In the genomic region with DNA sequence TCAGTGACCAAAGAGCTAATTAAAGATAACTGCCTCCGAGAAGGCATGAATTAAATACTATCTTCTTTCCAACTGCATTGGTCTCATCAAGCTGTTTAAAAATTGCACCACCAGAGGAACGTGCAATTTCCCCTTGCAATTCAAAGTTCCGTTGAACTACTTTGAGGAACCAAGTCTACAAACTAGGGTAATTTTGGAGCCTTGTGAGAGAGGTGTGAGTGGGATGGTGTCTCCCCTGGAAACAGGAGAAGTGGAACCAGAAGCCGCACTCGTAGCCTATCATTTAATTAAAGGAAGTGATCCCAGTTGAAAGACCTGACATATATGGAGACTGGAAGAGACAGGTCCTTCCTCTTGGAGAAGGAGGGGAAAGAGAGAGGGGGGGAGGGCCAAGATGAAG, we compare ENCODE assay signal across 24 mouse cellular contexts.
"Had no signal": no experiment of that assay in that cellular context is flagged by ENCODE, and none has a peak within 500 bp of the region (broad histone marks: within the 10 kb centered on the region; RNA-seq: fewer than 3 reads in every experiment).

No protein-coding gene starts in this region.

- H3K4me1 ChIP-seq: limb, embryonic 10.5 days; limb, embryonic 13.5 days; liver, embryonic 13.5 days; lung, embryonic 15.5 days; midbrain, embryonic 13.5 days; neural tube, embryonic 12.5 days had no signal

- H3K4me3 ChIP-seq: layer of hippocampus, adult 2 months; limb, embryonic 10.5 days; limb, embryonic 13.5 days; liver, embryonic 13.5 days; lung, embryonic 15.5 days; megakaryocyte, embryonic 14.5 days; midbrain, embryonic 10.5 days; midbrain, embryonic 13.5 days; neural tube, embryonic 12.5 days; neural tube, embryonic 15.5 days had no signal

- DNase-seq: kidney, adult 2 months; kidney, postnatal 25 days; layer of hippocampus, adult 9-11 months; liver; liver, embryonic 13.5 days; lung, postnatal 14 days; lung, postnatal 4 days; retina, postnatal 1 day; thymus, adult 2 months; thymus, postnatal 14 days; thymus, postnatal 4 days had no signal

- H3K36me3 ChIP-seq: limb, embryonic 10.5 days; limb, embryonic 13.5 days; liver, embryonic 13.5 days; lung, embryonic 15.5 days; midbrain, embryonic 10.5 days; midbrain, embryonic 13.5 days; neural tube, embryonic 12.5 days; neural tube, embryonic 15.5 days had no signal

- H3K27me3 ChIP-seq: limb, embryonic 13.5 days; liver, embryonic 13.5 days; lung, embryonic 15.5 days; megakaryocyte, embryonic 14.5 days; midbrain, embryonic 13.5 days; neural tube, embryonic 12.5 days; neural tube, embryonic 15.5 days had no signal

- H3K9me3 ChIP-seq: limb, embryonic 10.5 days; limb, embryonic 13.5 days; liver, embryonic 13.5 days; lung, embryonic 15.5 days; megakaryocyte, embryonic 14.5 days; midbrain, embryonic 10.5 days; midbrain, embryonic 13.5 days; neural tube, embryonic 12.5 days; neural tube, embryonic 15.5 days had no signal

- ATAC-seq: intestine, postnatal 0 days; midbrain, embryonic 13.5 days; midbrain, embryonic 16.5 days had no signal

- H3K9ac ChIP-seq: limb, embryonic 13.5 days; liver, embryonic 13.5 days; lung, embryonic 15.5 days; midbrain, embryonic 13.5 days; neural tube, embryonic 12.5 days; neural tube, embryonic 15.5 days had no signal

- H3K4me2 ChIP-seq: limb, embryonic 13.5 days; liver, embryonic 13.5 days; lung, embryonic 15.5 days; midbrain, embryonic 13.5 days; neural tube, embryonic 12.5 days; neural tube, embryonic 15.5 days had no signal

- H3K27ac ChIP-seq: kidney, postnatal 0 days; layer of hippocampus, adult 2 months; limb, embryonic 10.5 days; limb, embryonic 13.5 days; liver, embryonic 13.5 days; lung, embryonic 15.5 days; midbrain, embryonic 10.5 days; midbrain, embryonic 13.5 days; neural tube, embryonic 12.5 days; neural tube, embryonic 15.5 days; stomach, postnatal 0 days had no signal
